Mouse (Mus musculus): Measurements from ENCODE around the gene Slc17a6. TPM values are rescaled to one million over a fixed set of nuclear protein-coding genes. Genes with fewer than 3 reads are reported as not detected.

Gene Slc17a6
- polyA plus RNA-seq (2011; ENCODE audit: insufficient read depth, insufficient read length, low read depth, missing spikeins) = not detected in 2 replicates

DNA sequence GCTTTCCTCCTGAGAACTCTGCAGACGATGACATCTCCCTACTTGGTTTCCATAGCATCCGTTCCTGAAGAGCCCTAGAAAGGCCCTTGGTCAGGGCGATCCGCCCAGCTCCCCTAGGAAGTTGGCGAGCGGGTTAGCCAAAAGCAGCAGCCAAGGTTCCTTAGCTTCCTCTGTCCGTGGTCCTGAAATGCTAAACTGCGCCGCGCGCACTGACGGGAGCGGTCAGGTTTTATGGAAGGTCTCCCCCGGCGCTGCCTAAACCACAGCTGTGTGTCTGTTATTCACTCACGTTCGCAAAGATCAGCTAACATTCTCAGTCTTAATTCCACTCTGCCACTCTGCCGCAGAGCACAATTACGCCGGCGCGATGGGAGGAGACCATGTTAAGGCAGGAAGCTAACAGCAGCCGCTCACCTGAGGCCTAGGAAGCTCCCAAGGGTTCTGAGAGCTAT lies at the start of gene Slc17a6:
TSS of gene Slc17a6 (plus strand) at position 313 of the 452 bp plus-strand sequence.
- no peak within 1 kb of the TSS for H3K27ac ChIP-seq (ENCODE audit: insufficient read depth, low read length)

GRCm38 (mm10) chr7:51600021-51600420 lies 21.8 kb upstream of the Slc17a6 start:
- Histone ChIP-seq H3K9me3 (replicated peaks; ENCODE audit: control insufficient read depth, insufficient read depth, low read length, poor library complexity, severe bottlenecking) (no peaks in the 10 kb centered on the region), H3K9ac (ENCODE audit: low read depth, poor library complexity, severe bottlenecking) (no peak overlapping the region), H3K4me3 (ENCODE audit: low read depth, low read length) (no peak overlapping the region), H3K27ac (ENCODE audit: insufficient read depth, low read length) (no peak overlapping the region), H3K4me1 (ENCODE audit: control insufficient read depth, insufficient read depth, low read length) (no peaks in the 10 kb centered on the region), H3K36me3 (ENCODE audit: control insufficient read depth, insufficient read depth, low read length, poor library complexity, severe bottlenecking) (no peaks in the 10 kb centered on the region), H3K27me3 (ENCODE audit: control insufficient read depth, insufficient read depth, low read length, poor library complexity, severe bottlenecking) (no peaks in the 10 kb centered on the region)
- TF ChIP-seq POLR2A (IDR thresholded peaks at IDR 0.05; ENCODE audit: insufficient read depth, low read length) (no peak), EP300 (IDR thresholded peaks at IDR 0.05; ENCODE audit: insufficient read depth, low read depth, low read length) (no peak), CTCF (IDR thresholded peaks at IDR 0.05; ENCODE audit: low read depth, low read length) (no peak)

More for the DNA sequence above, at the start of gene Slc17a6:
- TF ChIP-seq CTCF (IDR thresholded peaks at IDR 0.05; ENCODE audit: low read depth, low read length) (no peak), POLR2A (IDR thresholded peaks at IDR 0.05; ENCODE audit: insufficient read depth, low read length) (no peak), EP300 (IDR thresholded peaks at IDR 0.05; ENCODE audit: insufficient read depth, low read depth, low read length) (no peak)
- Histone ChIP-seq H3K4me3 (ENCODE audit: low read depth, low read length) (peak within 1 kb of the TSS; percentile 83), H3K4me1 (ENCODE audit: control insufficient read depth, insufficient read depth, low read length) (no peaks in the 10 kb centered on the region), H3K27me3 (ENCODE audit: control insufficient read depth, insufficient read depth, low read length, poor library complexity, severe bottlenecking) (peaks cover 8% of the 10 kb centered on the region), H3K9ac (ENCODE audit: low read depth, poor library complexity, severe bottlenecking) (no peak within 1 kb of the TSS), H3K36me3 (ENCODE audit: control insufficient read depth, insufficient read depth, low read length, poor library complexity, severe bottlenecking) (no peaks in the 10 kb centered on the region), H3K9me3 (replicated peaks; ENCODE audit: control insufficient read depth, insufficient read depth, low read length, poor library complexity, severe bottlenecking) (no peaks in the 10 kb centered on the region)

GRCm38 (mm10) chr7:51603741-51604140 lies 18.1 kb upstream of the Slc17a6 start:
- H3K27ac ChIP-seq (ENCODE audit: insufficient read depth, low read length) = no peak overlapping the region
- H3K9ac ChIP-seq (ENCODE audit: low read depth, poor library complexity, severe bottlenecking) = no peak overlapping the region
- no peaks in the 10 kb centered on the region for H3K9me3 ChIP-seq (replicated peaks; ENCODE audit: control insufficient read depth, insufficient read depth, low read length, poor library complexity, severe bottlenecking)
- H3K4me3 ChIP-seq (ENCODE audit: low read depth, low read length) = no peak overlapping the region
- no peak for TF ChIP-seq CTCF (IDR thresholded peaks at IDR 0.05; ENCODE audit: low read depth, low read length)
- no peak for TF ChIP-seq POLR2A (IDR thresholded peaks at IDR 0.05; ENCODE audit: insufficient read depth, low read length)
- no peak for TF ChIP-seq EP300 (IDR thresholded peaks at IDR 0.05; ENCODE audit: insufficient read depth, low read depth, low read length)
- no peaks in the 10 kb centered on the region for H3K36me3 ChIP-seq (ENCODE audit: control insufficient read depth, insufficient read depth, low read length, poor library complexity, severe bottlenecking)
- no peaks in the 10 kb centered on the region for H3K4me1 ChIP-seq (ENCODE audit: control insufficient read depth, insufficient read depth, low read length)
- no peaks in the 10 kb centered on the region for H3K27me3 ChIP-seq (ENCODE audit: control insufficient read depth, insufficient read depth, low read length, poor library complexity, severe bottlenecking)

DNA sequence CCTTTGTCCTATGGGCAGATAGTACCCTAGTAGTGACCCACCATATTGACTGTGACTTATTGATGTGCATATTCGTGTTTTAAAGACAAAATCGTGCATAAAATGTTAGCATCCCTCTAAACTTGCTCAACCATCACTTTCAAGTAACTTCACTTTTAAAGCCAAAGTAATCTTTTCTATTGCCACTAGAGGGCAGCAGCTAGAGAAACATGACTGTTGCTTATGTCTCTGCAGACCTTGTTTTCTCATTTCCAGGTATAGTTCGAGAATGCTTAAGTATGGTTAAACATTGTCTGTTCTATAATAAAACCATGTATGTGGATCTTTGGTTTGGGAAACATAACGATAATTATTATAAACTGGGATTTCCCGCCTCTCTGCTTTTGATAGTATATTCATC lies 7.4 kb upstream of the Slc17a6 start:
- TF ChIP-seq POLR2A (IDR thresholded peaks at IDR 0.05; ENCODE audit: insufficient read depth, low read length) (no peak), EP300 (IDR thresholded peaks at IDR 0.05; ENCODE audit: insufficient read depth, low read depth, low read length) (no peak), CTCF (IDR thresholded peaks at IDR 0.05; ENCODE audit: low read depth, low read length) (no peak)
- Histone ChIP-seq H3K4me1 (ENCODE audit: control insufficient read depth, insufficient read depth, low read length) (no peaks in the 10 kb centered on the region), H3K9me3 (replicated peaks; ENCODE audit: control insufficient read depth, insufficient read depth, low read length, poor library complexity, severe bottlenecking) (no peaks in the 10 kb centered on the region), H3K27me3 (ENCODE audit: control insufficient read depth, insufficient read depth, low read length, poor library complexity, severe bottlenecking) (no peaks in the 10 kb centered on the region), H3K27ac (ENCODE audit: insufficient read depth, low read length) (no peak overlapping the region), H3K4me3 (ENCODE audit: low read depth, low read length) (no peak overlapping the region), H3K9ac (ENCODE audit: low read depth, poor library complexity, severe bottlenecking) (no peak overlapping the region), H3K36me3 (ENCODE audit: control insufficient read depth, insufficient read depth, low read length, poor library complexity, severe bottlenecking) (no peaks in the 10 kb centered on the region)

DNA sequence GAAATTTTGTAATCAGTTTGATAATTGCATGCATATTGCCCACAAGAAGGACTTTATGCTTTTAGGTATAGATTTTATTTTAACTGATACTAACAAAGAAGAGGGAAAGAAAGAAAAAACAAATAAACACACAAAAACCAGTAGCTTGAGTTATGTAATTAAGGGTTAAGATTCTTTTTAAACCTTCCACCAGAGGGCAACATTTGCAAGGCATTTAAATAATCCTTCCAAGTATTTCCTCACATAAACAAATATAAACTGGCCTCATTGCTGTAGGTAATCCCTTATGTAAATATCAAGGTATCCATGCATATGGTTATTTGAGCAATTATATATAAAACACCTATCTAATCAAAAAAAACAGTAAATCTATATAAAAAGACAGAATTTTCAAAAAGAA lies 3.9 kb upstream of the Slc17a6 start:
- Histone ChIP-seq H3K4me3 (ENCODE audit: low read depth, low read length) (no peak overlapping the region), H3K36me3 (ENCODE audit: control insufficient read depth, insufficient read depth, low read length, poor library complexity, severe bottlenecking) (no peaks in the 10 kb centered on the region), H3K9ac (ENCODE audit: low read depth, poor library complexity, severe bottlenecking) (no peak overlapping the region), H3K27me3 (ENCODE audit: control insufficient read depth, insufficient read depth, low read length, poor library complexity, severe bottlenecking) (no peaks in the 10 kb centered on the region; the same call in 1 of the 2 replicates), H3K4me1 (ENCODE audit: control insufficient read depth, insufficient read depth, low read length) (no peaks in the 10 kb centered on the region), H3K9me3 (replicated peaks; ENCODE audit: control insufficient read depth, insufficient read depth, low read length, poor library complexity, severe bottlenecking) (no peaks in the 10 kb centered on the region), H3K27ac (ENCODE audit: insufficient read depth, low read length) (no peak overlapping the region)
- no peak for TF ChIP-seq CTCF (IDR thresholded peaks at IDR 0.05; ENCODE audit: low read depth, low read length)
- TF ChIP-seq EP300 (IDR thresholded peaks at IDR 0.05; ENCODE audit: insufficient read depth, low read depth, low read length) = no peak
- TF ChIP-seq POLR2A (IDR thresholded peaks at IDR 0.05; ENCODE audit: insufficient read depth, low read length) = no peak

DNA sequence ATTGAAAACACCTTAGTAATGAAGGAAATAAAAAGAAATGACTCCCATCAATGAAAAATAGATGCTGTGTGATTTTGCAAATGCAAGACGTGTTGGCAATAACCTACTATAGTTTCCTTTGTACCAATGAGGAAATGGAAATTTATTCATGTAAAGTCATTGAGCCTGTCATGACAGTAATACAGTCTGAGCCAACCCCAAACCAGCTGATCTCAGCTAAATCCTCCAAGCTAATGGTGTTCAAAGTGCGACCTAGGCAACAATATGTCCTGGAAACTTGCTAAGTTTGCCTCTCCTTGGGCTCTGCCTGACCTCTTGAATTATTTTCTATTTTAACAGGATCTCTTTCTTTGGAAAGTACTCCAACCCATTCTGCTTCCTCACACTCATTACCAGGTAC lies 3.4 kb upstream of the Slc17a6 start:
- no peaks in the 10 kb centered on the region for H3K4me1 ChIP-seq (ENCODE audit: control insufficient read depth, insufficient read depth, low read length)
- no peak overlapping the region for H3K9ac ChIP-seq (ENCODE audit: low read depth, poor library complexity, severe bottlenecking)
- no peak overlapping the region for H3K4me3 ChIP-seq (ENCODE audit: low read depth, low read length)
- peaks cover under 1% of the 10 kb centered on the region; the same call in 1 of the 2 replicates for H3K27me3 ChIP-seq (ENCODE audit: control insufficient read depth, insufficient read depth, low read length, poor library complexity, severe bottlenecking)
- no peaks in the 10 kb centered on the region for H3K36me3 ChIP-seq (ENCODE audit: control insufficient read depth, insufficient read depth, low read length, poor library complexity, severe bottlenecking)
- H3K9me3 ChIP-seq (replicated peaks; ENCODE audit: control insufficient read depth, insufficient read depth, low read length, poor library complexity, severe bottlenecking) = no peaks in the 10 kb centered on the region
- H3K27ac ChIP-seq (ENCODE audit: insufficient read depth, low read length) = no peak overlapping the region
- TF ChIP-seq CTCF (IDR thresholded peaks at IDR 0.05; ENCODE audit: low read depth, low read length) (no peak), EP300 (IDR thresholded peaks at IDR 0.05; ENCODE audit: insufficient read depth, low read depth, low read length) (no peak), POLR2A (IDR thresholded peaks at IDR 0.05; ENCODE audit: insufficient read depth, low read length) (no peak)
